Mouse (Mus musculus) brown adipose tissue, adult 24 weeks (tissue): ENCODE measurements around the gene Vangl1. TPM values are rescaled to one million over a fixed set of nuclear protein-coding genes. Genes with fewer than 3 reads are reported as not detected.

Experiments
- H3K27ac ChIP-seq: fragments of 200-500 bp; replicated peaks from 2 replicates; pipeline ENCODE4 v1.5.1; 2012; ENCODE audit warnings: low read depth, mild to moderate bottlenecking, low read length
- H3K4me1 ChIP-seq: fragments of 200-500 bp; 2 replicates; pipeline ENCODE4 v1.6.1; 2012; ENCODE audit warnings: low read length, mixed read lengths; ENCODE audit not compliant: control insufficient read depth, insufficient read depth, insufficient read length
- H3K4me3 ChIP-seq: fragments of 200-500 bp; 2 replicates; pipeline ENCODE4 v1.5.1; 2012; ENCODE audit warnings: low read depth, mild to moderate bottlenecking, low read length, moderate library complexity; ENCODE audit not compliant: insufficient read depth
- polyA plus RNA-seq: library from polyadenylated mRNA; stranded (reverse); fragments of >200 nt; gene quantifications from 2 replicates; pipeline ENCODE4 v1.2.4, GENCODE M21; 2012; ENCODE audit not compliant: missing spikeins, insufficient read depth, insufficient read length

The Vangl1 gene
- polyA plus RNA-seq, 1 experiment = 8.8 TPM

DNA sequence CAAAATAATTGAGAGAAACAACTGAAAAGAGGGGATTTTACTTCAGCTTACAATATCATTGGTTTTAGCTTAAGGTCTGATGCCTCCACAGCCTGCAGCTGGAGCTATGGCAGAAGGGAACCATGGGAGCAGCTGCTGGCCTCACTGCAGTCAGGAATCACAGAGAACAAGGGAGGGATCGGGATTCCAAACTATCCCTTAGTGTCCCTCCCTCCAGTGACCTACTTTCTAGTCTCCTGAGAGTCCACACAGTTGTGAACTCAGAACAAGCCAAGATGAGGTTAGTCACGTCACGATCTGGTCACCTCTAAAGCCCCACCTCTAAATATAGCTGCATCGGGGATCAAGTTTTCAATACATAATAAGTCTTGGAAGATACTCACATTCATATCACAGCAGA is 57.3 kb downstream of the Vangl1 start:
- Histone ChIP-seq H3K4me3 (no peak overlapping the region), H3K27ac (no peak overlapping the region), H3K4me1 (no peaks in the 10 kb centered on the region; the same call in 1 of the 2 replicates)

DNA sequence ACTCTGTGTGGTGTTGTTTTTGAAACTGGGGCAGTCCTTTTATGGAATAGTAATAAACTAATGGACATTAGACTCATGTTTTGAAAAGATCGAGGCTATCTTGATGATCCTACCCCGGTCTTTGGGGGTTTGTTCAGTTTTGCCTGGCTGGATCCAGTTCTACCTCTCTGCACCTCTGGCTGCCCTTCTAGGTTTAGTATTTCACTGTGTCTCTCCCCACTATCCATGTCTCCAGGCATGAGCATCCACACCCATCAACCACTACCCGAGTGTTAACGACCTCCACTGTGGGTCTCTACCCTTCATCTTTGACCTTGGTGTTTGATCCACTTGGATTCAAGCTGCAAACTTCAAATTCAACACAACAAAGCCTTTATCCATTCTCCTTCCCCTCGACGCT is 58.1 kb downstream of the Vangl1 start:
- H3K27ac ChIP-seq = no peak overlapping the region
- no peaks in the 10 kb centered on the region; the same call in 1 of the 2 replicates for H3K4me1 ChIP-seq
- H3K4me3 ChIP-seq = no peak overlapping the region

DNA sequence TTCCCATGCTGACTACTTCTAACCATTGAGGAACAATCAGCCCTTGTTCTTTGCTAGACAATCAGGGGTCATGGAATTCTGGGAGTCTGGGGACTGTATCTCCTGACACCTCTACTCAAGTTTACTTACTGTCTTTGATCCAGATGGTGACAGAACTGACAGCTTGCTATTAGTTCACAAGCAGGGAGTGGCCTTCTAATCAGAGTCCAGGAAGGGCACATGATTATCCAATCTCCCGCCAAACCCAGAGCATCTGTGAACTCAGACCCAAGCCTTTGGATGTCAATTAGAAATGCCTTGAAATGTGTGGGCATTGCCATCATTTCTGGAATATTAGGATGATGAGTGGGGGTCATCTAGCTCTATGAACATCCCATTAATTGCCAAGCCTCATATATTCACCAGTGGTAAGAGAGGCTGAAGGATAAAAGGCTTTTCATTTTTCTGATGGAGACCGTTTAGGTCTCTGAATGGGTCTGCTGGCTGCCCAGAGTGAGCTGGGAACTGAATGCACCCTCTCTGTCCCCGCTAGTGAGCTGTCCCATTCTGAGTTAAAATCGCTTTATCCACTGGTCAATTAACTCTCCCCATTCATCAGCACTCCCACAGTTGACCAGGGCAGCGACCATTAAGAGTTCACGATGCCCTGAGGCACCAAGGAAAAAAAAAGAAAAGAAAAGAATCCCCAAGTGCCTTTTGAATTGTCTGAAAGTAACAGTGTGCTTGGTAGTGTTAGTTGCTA is 58.7 kb downstream of the Vangl1 start:
- H3K4me3 ChIP-seq = no peak overlapping the region
- no peak overlapping the region for H3K27ac ChIP-seq
- H3K4me1 ChIP-seq = no peaks in the 10 kb centered on the region; the same call in 1 of the 2 replicates

DNA sequence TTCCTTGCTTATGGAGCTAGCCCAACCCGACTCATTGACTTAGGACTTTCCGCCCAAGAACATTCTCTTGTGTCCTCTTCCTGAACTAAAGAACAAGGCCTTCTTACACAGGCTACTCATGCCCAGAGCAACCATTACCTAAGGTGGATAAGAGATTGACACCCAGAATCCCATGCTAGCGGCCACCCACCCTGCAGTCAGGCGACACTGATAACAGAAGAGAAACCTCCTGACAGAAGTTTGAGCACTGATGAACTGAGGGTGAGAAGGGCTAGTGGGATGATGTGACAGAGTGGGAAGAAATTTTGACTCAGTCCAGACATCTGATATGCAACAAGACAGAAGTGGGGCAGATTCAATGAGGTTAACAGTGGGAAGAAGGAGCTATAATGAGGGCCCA is 60.1 kb downstream of the Vangl1 start:
- Histone ChIP-seq H3K4me1 (no peaks in the 10 kb centered on the region; the same call in 1 of the 2 replicates), H3K27ac (no peak overlapping the region), H3K4me3 (no peak overlapping the region)

DNA sequence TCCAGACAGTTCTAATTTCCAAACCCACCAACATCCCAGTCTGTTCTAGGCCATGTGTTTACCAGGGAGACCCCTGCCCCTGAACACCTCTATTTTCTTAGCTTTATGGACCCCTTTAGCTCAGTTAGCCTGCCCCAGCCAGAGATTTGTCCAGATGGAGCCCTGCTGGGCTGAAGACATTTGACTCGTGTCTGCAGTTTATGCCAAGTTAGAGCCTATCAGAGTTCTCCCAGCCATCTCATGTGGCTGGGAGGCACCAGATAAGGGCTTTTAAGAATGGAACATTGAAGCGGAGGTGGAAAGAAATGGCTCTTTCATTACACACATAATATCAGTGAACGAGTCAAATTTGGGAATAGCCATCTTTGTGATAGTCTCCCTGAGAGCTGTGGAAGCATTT is 61.0 kb downstream of the Vangl1 start:
- no peaks in the 10 kb centered on the region; the same call in 1 of the 2 replicates for H3K4me1 ChIP-seq
- no peak overlapping the region for H3K27ac ChIP-seq
- no peak overlapping the region for H3K4me3 ChIP-seq

DNA sequence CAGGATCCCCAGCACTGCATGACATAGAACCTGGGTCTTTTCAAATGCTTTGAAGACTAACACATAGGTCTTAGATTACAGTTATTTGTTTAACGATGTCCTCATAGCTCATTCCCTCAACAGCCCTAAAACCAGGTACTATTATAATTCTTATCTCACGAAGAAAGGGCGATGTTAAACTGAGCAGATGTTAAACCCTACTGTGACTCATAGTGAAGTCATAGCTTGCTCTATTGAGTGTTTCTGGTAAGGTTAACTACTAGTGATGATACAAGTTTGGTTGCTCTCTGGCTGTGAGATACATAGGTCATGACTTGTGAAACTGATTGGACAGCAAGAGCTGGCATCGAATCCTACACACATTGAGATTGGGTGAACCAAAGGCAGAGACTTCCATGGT is 61.5 kb downstream of the Vangl1 start:
- Histone ChIP-seq H3K4me3 (no peak overlapping the region), H3K4me1 (no peaks in the 10 kb centered on the region; the same call in 1 of the 2 replicates), H3K27ac (no peak overlapping the region)

DNA sequence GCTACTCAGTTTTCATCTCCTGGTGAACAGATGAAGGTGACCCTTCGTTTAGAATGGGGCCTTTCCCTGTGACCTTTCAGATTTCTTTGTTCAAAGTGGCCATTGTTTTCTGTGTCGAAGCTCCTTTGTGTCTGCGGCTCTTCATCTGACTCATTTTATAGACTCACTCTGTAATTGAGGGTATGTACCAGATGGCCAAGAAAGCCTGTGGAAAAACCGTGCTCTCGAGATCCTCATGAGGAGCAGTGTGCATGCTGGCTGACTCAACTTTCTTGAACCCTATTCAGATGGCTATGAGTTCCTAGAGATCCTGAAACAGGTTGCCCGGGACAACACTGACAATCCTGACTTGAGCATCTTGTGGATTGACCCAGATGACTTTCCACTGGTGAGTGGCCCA is 62.6 kb downstream of the Vangl1 start:
- Histone ChIP-seq H3K27ac (no peak overlapping the region), H3K4me3 (no peak overlapping the region)

DNA sequence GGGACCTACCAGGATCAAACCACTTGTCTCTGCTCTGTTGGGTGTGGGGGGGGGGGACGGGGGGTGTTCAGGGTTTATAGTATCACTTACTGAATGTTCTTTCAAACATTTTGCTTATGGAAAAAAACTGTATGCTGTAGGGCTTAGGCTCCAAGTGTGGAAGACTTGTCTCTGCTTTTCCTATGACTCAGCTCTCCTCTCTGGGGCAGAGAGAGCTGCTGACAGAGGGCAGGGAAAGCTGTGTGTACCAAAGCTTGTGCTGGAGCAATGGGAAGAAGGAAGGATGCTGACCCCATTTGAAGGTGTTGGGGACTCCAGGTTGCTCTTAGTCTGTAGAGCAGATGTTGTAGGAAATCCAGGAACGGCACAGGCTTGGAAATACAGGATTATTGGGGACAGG is 63.0 kb downstream of the Vangl1 start:
- no peaks in the 10 kb centered on the region for H3K4me1 ChIP-seq
- H3K4me3 ChIP-seq = no peak overlapping the region
- H3K27ac ChIP-seq = no peak overlapping the region

More for the DNA sequence above, 62.6 kb downstream of the Vangl1 start:
- no peaks in the 10 kb centered on the region; the same call in 1 of the 2 replicates for H3K4me1 ChIP-seq

DNA sequence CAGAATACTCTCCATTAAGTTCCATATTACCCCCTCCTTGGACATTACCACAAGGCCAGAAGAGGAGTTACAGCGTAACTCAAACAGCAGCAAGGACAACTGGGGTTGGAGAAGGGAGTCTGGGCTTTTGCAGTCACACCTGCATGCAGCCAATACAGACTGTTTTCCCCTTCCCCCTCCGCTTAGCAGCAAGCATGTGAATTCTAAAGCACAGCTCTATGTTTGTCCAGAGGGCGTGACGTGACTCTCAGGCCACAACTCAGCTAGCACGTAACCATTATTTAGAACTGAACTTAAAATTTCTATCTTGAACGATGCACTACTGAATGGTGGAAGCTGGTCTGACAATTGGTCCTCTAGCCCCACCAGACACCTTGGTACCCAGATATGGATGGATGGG is 63.9 kb downstream of the Vangl1 start:
- H3K4me1 ChIP-seq = no peaks in the 10 kb centered on the region; the same call in 1 of the 2 replicates
- H3K27ac ChIP-seq = no peak overlapping the region
- H3K4me3 ChIP-seq = no peak overlapping the region

DNA sequence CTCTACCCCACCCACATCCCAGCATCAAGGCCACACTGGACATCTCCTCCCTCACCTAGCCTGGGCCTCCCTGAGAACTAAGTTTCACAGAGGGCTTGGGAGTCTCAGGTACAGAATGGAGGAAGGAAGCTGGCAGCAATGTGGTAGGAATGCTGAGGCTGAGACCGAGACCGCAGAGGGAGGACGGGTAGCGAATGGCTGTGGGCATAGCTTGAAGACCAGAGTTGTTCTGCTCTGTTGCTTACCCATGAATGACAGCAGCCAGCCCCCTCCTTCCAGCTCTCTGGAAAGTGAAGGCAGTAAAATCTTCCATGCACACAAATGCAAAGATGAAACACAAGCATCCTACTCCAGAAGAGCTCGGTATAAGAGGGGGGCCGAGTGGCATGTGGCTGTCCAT is 65.6 kb downstream of the Vangl1 start:
- Histone ChIP-seq H3K4me1 (peaks cover 3% of the 10 kb centered on the region; the same call in 1 of the 2 replicates), H3K4me3 (no peak overlapping the region), H3K27ac (no peak overlapping the region)

DNA sequence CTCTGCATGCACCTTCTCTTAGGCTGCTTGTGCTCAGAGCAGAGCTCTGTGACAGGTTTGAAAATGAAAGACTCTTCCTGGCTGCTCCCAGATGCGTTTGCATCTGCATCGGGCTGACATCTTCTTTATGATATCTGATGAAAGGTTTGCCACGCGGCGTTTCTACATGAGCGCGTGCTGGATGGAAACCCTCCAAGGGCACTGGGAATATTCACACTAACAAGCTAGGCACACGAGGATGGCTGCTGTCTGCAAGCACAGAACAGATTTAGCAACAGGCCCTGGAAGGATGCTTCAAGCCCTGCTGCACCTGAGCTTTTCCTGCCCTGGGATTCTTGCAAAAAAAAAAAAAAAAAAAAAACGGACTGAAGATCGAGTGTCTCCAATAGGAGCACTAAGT is 67.3 kb downstream of the Vangl1 start:
- H3K27ac ChIP-seq = no peak overlapping the region
- H3K4me3 ChIP-seq = no peak overlapping the region
- H3K4me1 ChIP-seq = peaks cover 3% of the 10 kb centered on the region; the same call in 1 of the 2 replicates

DNA sequence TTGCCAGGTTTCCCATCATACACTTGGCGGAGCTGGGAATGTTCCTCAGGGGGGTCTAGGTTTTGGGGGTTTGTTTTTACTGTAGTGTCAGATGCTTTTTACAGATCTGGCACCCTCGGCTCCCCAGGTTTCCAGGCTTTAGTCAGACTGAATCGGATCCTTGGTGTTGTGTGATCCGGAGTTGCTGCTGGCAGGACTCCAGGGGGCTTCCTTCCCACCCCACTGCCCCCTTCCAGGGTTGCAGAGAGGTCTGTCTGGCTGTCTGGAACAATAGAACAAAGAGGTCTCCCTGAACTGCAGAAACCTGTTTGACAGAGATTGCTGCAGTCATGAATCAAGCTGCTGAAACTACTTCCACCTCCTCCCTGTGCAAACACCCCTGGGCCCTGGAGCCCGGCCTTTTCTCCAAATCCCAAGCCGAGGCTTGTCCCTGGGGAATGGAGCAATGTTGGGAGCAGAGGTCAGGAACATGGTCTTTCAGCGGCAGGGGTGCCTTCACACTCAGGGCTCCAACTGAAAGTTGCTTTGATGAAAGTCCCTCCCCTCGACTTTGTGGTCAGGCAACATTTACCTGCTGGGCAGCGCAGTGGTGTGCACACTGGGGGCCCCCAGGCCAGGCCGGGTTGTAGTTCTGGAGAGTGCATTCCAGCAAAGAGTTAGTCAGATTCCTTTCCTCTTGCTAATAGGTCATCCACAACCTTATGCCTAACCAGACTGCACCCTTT is 68.9 kb downstream of the Vangl1 start:
- Histone ChIP-seq H3K4me3 (no peak overlapping the region), H3K27ac (no peak overlapping the region), H3K4me1 (peaks cover 3% of the 10 kb centered on the region; the same call in 1 of the 2 replicates)

DNA sequence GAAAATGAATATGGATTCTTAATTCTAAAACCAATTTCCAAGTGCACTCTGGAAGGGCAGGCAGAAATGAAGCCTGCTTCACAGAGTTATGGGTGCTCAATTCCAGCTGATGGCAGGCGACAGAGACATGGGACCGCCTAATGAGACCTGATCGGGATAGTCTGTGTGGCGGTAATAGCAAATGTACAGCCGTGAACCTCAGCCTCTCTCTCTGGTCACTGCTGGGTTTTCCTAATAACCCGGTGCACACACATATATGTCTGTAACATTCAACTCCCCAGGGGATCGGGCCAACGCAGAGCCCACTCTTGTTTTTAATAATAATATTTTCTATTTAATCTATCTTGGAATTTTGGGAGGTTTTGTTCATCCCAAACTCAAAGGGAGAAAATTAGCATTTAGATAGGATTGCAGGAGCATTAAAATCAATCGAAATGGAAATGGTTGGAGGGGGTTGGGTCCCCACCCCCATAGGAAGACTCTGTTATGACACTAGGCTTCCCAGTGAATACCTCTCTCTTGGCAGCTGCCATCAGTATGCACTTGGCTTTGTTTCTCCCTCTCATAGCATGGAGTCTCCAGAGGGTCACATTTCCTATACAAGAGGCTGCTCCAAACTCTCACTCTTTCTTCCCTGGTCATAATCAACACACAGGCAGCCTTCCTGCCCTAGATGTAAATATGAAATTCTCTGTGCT is 72.7 kb downstream of the Vangl1 start:
- no peak overlapping the region for H3K27ac ChIP-seq
- H3K4me3 ChIP-seq = no peak overlapping the region
- peaks cover 3% of the 10 kb centered on the region; the same call in 1 of the 2 replicates for H3K4me1 ChIP-seq

DNA sequence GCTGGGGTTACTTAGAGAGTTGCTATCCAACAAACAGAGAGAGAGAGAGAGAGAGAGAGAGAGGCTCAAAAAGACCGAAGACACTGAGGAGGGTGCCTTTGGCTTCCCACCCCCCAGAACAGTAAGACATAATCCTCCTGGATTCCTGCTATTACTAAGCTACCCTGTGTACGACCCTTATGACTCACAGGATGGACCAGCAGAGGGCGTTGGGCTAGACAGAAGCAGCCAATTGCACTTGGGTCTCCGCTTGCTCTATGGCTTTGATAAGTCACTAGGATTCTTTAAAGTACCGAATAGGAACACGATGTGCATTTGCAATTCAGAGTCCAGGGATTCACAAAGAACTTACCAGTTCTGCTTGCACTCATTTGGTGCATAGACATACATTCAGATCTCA is 74.0 kb downstream of the Vangl1 start:
- no peak overlapping the region for H3K27ac ChIP-seq
- H3K4me3 ChIP-seq = no peak overlapping the region
- peaks cover 2% of the 10 kb centered on the region; the same call in 1 of the 2 replicates for H3K4me1 ChIP-seq

DNA sequence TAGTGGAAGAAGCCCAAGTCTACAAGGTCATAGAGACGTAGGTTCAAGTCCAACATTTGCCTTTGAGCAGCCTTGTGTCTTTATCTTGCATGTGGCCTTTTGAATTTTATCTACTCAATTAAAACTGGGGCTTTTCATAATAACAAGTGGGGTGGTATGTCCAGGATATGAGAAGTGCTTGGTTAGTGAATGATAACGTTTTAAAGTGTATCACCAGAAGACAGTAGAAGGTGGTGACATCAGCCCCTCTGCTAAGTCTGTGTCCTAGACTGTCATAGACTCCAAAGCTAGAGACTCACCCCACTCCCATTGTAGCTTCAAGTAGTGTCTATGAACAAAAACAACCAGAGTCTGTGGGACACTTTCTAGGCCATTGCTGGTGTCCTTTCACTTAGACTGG is 76.3 kb downstream of the Vangl1 start:
- Histone ChIP-seq H3K27ac (no peak overlapping the region), H3K4me3 (no peak overlapping the region), H3K4me1 (no peaks in the 10 kb centered on the region)
